Mouse (Mus musculus) induced T-regulatory cell, adult 2 months (primary cell): Measurements from ENCODE around the gene Unc119b.
"Not testable (repeated sequence)": the region's sequence is repeated elsewhere in the genome, so short reads cannot be mapped to it uniquely, and the experiment has no call there.

ENCODE experiments used
- DNase-seq: peaks from one replicate; pipeline ENCODE4 v3.0.0-alpha.2; 2012; ENCODE audit warnings: low read depth

Unc119b gene

GRCm38 (mm10) chr5:115158040-115158983 lies 23.5 kb upstream of the Unc119b start, which contains the start of gene Mlec:
Mlec (minus strand) TSS chr5:115158179.
- DNase-seq = peak; percentile 99

DNA sequence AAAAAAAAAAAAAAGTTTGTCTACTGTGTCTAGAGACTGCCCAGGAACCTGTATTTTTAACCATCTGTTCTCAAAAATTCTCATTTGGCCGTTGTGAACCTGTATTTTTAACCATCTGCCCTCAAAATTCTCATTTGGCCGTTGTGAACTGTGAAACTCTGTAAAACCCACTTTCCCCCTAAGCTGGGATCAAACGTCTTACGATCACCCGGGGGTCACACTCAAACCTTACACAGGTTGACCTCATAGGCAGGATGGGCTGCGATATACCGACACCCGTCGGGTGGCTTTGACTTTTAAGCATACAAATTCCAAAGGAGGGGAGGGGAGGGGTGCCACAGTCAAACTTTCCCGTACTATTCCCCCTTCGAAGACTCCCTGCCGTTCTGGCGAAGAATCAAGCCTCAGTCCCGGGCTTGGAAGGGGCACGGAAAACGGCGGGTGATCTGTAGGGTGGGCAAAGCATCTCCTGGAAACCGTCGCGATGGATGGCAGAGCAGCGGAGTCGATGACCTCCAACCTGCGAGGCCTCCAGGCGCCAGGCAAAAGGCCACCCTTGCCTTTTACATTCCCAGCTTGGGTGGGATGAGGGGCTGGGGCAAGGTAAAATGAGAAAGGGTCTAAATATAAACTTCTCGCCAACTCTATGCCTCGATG lies 22.3 kb upstream of the Unc119b start:
- peak; percentile 70 for DNase-seq

DNA sequence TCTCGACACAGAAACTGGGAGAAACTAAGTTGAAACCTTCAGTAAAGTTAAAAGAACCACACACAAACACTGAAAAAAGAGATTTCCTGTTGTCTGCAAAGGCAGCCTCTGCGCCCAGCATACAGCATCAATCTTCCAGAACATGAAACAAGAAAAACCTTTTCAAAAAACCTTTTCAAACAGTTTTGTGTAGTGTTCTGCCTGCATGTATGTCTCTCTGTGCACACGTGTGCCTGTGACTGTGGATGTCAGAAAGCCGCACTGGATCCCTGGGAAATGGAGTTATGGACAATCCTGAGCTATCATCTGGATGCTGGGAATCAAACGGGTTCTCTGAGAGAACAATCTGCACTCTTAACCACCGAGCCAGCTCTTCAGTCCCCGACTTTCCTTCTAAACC lies 21.6 kb upstream of the Unc119b start:
- peak; percentile 55 for DNase-seq

DNA sequence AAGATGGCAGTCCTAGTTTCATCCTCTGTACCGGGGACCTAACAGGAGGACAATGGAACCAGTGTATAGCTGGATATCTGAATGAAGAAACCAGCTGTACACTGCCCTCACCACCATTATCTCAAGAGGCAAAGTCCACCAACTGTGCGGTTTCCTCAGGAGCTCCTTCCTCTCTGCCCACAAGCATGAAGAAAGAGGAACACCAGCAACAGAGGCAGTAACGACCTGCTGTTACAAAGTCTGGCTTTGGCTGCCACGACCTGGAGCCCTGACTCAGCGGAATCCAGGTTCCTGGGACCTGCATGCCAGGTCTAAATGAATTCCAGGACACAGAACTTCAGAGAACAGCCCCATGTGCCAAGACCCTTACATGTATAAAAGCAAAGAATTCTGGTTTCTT lies 21.1 kb upstream of the Unc119b start:
- peak; percentile 45 for DNase-seq

GRCm38 (mm10) chr5:115155156-115155631 lies 20.4 kb upstream of the Unc119b start:
- DNase-seq = no peak

- DNase-seq = peak; percentile 59
These were observed 17.6 kb upstream of the Unc119b start for GRCm38 (mm10) chr5:115152132-115152956.

DNA sequence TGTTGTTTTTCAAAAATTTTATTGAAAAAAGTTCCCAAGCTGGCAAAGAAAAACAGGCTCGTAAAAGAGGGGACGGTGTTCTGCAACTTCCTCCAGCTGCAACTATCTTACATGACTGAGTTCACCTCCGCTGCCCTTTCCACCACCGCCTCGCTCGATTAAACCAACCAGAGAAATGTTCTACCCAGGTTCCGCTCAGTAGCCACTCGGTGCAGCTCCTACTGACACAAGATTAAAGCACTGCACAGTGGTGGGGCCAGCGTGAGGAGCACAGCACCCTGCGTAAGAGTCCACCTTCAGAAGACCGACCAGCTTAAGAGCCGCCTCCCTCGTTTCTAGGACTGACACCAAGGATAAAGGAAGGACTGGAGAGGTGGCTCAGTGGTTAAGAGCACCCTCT lies 16.7 kb upstream of the Unc119b start:
- peak; percentile 43 for DNase-seq

DNA sequence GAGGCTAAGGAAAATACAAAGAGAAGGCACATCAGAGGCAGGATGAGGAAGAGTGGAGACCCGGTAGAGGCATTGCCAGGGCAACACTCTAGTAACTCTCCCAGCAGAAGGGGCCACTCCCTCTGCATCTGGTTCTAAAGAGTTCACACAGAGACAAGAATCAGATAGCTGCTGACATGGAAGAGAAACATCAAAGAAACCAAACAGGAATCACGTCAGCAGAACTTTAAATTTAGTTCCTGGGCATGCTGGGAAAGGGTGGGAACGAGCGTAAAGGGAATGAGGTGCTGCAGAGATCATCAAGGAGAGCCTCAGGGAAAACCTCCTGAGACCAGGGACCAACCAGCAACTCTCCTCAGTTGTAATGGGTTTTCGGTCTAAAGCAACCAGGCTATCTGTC lies 16.2 kb upstream of the Unc119b start:
- DNase-seq = peak; percentile 61

- DNase-seq = no peak
These were observed 15.1 kb upstream of the Unc119b start for GRCm38 (mm10) chr5:115149675-115150459.

DNA sequence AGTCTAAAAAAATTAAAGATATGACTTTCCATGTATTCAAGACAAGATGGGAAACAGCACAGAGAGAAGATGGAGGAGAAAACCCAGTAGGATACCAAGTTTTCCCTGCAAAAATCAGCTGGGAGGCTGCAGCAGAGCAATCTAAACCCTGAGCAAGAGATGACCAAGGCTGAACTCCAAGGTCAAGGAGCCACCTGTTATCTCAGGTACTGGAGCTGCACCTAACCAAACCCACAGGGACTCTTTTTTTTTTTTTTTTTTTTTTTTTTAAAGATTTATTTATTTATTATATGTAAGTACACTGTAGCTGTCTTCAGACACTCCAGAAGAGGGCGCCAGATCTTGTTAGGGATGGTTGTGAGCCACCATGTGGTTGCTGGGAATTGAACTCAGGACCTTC lies 14.1 kb upstream of the Unc119b start:
- DNase-seq = not testable (repeated sequence)

DNA sequence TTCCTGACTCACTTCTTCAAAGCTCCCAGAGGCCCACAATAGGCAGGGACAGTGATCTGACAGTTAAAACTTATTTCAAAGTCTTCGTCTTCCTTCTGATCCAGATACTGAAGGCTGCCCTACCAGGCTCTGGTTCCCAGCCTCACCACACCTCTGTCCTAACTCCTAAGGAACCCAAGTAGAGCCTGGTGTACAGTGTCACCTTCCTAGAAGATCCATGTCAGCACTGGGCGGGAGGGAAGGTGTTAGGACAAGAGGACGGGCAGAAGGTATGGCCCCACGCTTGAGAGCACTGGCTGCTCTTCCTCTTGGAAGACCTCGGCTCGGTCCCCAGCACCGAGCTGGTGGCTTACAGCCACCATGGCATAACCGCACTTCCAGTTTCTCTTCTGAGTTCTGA lies 13.6 kb upstream of the Unc119b start:
- no peak for DNase-seq

DNA sequence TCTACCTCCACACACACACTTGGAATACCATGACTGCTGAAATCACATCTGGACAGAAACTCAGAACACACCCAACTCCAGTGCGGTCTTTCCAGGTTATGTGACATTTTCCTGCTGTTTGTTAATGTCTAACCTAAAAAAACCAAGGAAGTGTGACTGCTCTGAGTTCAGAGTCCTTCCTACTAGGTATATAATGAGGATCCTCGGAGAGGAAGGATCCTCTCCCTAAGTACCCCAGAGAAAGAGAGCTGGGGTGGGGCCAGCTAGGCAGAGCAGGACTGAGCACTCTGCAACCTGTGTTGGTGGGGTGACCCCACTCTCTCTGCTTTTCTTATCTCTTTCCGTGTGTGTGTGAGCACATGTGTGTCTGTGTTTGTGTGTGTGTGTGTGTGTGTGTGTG lies 12.6 kb upstream of the Unc119b start:
- DNase-seq = no peak

- DNase-seq = no peak
These were observed 12.0 kb upstream of the Unc119b start for GRCm38 (mm10) chr5:115146747-115147130.

GRCm38 (mm10) chr5:115145976-115146746 lies 11.4 kb upstream of the Unc119b start:
- DNase-seq = no peak

DNA sequence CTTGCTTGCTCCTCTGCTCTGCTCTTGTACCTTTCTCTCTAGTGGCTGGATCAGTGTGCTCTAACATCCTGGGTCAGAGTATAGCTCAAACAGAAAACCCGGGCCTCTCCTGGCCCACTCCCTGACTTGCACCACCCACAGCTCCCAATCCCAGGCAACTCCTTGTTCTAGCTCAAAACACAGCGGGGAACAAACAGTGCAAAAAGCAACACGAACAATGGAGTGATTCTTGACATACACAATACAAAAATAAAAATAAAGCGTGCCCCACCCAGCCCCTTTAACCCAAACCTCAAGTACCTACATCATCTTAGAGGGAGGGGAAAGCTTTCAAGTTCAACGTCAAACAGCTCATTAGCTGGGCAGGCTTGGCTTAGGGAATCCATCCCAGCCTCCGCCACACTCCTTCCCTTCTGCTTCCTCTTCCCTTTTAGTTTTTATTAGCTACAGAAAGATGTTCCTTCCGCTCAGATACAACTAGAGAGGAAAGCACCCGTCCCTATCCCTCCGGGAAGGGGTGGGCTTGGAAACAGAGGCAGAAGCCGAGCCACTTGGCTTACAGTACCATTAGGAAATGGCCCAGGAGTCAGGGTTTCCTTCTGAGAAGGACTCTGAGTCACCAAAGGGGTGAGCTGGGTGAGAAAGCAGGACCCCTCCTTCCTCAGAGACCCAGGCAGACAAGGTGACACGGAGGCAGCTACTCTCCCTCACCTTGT lies 10.6 kb upstream of the Unc119b start:
- no peak for DNase-seq

- DNase-seq = no peak
These were observed 9.7 kb upstream of the Unc119b start for GRCm38 (mm10) chr5:115144471-115144870.

GRCm38 (mm10) chr5:115143552-115143951 lies 8.8 kb upstream of the Unc119b start:
- DNase-seq = no peak

GRCm38 (mm10) chr5:115142166-115142697 lies 7.5 kb upstream of the Unc119b start:
- DNase-seq = no peak

DNA sequence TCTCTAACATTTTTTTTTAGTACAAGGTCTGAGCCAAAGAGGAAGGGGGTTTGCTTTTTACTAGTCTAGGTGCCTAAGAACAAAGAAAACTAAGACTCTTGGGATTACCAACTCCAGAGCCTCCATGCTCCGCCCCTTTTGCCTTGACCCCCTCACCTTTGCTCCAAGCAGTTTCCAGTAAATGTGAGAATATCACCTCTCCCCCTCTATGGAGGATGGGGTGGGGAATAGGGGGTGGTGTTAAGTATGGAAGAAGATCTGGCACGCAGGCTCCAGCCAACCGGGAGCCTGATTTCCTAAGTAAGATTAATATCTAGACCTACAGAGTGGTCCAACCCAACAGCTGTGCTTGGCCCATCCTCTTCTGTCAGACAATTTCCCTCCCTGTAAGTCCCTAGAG lies 6.0 kb upstream of the Unc119b start:
- no peak for DNase-seq

GRCm38 (mm10) chr5:115139124-115139523 lies 4.3 kb upstream of the Unc119b start:
- no peak for DNase-seq
